Mouse (Mus musculus): Measurements from ENCODE around the gene Tet1.
A peak's percentile ranks its signal among the peaks of the same experiment; 100 is the strongest.

Gene Tet1

DNA sequence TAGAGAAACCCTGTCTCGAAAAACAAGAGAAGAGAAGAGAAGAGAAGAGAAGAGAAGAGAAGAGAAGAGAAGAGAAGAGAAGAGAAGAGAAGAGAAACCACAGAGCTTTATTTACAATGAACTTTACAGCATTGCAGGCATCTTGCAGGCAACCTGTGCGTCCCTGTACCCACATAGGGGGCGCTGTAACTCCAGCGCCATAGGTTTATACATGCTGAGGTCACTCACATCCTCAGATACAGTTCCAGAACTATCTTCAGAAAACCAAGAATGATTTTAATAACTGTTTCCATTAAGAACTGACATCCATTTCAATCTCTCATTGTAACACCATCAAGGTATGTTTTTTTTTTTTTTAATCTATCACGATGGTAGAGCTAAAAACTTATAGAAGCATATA is 27.6 kb downstream of the Tet1 start:
- DNase-seq (ENCODE audit: low read depth, low spot score) = peak; percentile 52
- no peaks in the 10 kb centered on the region for H3K36me3 ChIP-seq (ENCODE audit: control insufficient read depth, insufficient read depth, low read length, poor library complexity, severe bottlenecking)
- H3K27me3 ChIP-seq (ENCODE audit: control insufficient read depth, insufficient read depth, low read length, poor library complexity, severe bottlenecking) = no peaks in the 10 kb centered on the region

DNA sequence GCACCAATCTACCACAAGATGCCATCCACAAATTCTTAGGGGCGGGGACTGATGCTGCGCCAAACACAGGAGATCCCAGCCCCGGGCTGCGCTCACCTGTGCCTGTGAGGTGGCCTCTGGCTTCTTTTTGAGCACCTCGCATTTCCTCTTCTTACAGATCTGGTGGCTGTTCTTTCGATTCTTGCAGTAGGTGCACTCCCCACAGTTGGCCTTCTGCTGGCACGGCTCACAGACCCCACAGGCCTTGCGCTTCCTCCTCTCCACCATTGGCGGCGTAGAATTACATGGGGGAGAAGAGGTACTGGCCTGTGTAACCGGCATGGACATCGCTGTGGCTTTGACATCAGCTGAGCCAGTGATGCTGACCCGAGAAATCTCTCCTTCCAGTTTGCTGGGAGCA is 30.7 kb downstream of the Tet1 start:
- DNase-seq (ENCODE audit: low read depth, low spot score) = no peak
- H3K27me3 ChIP-seq (ENCODE audit: control insufficient read depth, insufficient read depth, low read length, poor library complexity, severe bottlenecking) = no peaks in the 10 kb centered on the region
- H3K36me3 ChIP-seq (ENCODE audit: control insufficient read depth, insufficient read depth, low read length, poor library complexity, severe bottlenecking) = no peaks in the 10 kb centered on the region

DNA sequence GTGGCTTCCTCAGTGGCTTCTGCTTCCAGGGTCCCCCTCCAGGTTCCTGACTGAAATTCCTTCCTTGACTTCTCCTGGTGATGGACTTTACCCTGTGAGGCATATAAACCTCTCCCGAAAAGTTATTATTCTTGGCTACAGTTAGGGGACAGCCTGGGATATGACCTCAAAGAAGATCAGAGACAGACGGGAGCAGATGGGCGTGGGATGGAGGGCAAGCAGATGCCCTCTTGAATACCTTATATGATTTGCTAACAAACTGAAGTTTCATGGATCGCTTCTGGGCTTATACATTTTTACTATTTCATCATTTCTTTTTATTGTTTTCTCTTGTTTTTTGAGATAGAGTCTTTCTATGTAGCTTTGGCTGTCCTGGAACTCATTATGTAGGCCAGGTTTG is 33.2 kb downstream of the Tet1 start:
- H3K27me3 ChIP-seq (ENCODE audit: control insufficient read depth, insufficient read depth, low read length, poor library complexity, severe bottlenecking) = no peaks in the 10 kb centered on the region
- H3K36me3 ChIP-seq (ENCODE audit: control insufficient read depth, insufficient read depth, low read length, poor library complexity, severe bottlenecking) = no peaks in the 10 kb centered on the region
- DNase-seq (ENCODE audit: low read depth, low spot score) = no peak

GRCm38 (mm10) chr10:62874828-62875227 is 34.0 kb downstream of the Tet1 start:
- Histone ChIP-seq H3K36me3 (ENCODE audit: control insufficient read depth, insufficient read depth, low read length, poor library complexity, severe bottlenecking) (no peaks in the 10 kb centered on the region), H3K27me3 (ENCODE audit: control insufficient read depth, insufficient read depth, low read length, poor library complexity, severe bottlenecking) (no peaks in the 10 kb centered on the region)
- no peak for DNase-seq (ENCODE audit: low read depth, low spot score)

DNA sequence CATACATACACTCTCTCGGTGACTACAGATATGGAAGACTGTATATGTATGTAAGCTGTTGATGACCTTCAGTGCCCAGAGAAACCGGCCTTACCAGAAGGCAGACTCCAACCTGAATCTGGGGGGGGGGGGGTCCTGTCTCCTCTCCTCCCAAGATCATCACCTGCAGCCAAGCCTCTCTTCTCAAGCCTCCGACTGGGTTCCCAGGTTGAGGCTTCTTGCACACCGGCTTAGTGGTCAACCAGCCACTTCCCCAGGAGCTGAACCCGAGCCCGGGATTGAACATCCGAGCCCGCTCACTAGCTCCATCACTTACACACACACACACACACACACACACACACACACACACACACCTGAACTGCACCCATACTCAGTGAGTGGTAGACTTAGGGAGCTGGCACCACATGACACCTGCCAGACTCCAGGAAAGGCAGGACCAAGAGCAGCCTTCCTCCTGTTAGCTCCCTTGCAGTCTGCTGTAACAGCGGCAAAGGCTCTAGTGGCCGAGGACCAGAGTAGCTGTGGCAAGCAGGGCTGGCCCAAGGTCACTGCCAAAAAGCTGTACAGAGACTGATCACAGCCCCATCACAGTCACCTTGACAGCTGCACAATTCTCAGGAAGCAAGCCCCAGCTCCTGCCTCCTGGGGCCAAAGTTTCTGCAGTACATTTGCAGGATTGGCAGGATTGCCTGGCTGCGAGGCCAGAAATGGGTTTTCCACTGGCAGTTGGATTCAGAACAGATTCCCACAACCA is 42.6 kb downstream of the Tet1 start:
- Histone ChIP-seq H3K27me3 (ENCODE audit: control insufficient read depth, insufficient read depth, low read length, poor library complexity, severe bottlenecking) (no peaks in the 10 kb centered on the region), H3K36me3 (ENCODE audit: control insufficient read depth, insufficient read depth, low read length, poor library complexity, severe bottlenecking) (no peaks in the 10 kb centered on the region)
- DNase-seq (ENCODE audit: low read depth, low spot score) = no peak

DNA sequence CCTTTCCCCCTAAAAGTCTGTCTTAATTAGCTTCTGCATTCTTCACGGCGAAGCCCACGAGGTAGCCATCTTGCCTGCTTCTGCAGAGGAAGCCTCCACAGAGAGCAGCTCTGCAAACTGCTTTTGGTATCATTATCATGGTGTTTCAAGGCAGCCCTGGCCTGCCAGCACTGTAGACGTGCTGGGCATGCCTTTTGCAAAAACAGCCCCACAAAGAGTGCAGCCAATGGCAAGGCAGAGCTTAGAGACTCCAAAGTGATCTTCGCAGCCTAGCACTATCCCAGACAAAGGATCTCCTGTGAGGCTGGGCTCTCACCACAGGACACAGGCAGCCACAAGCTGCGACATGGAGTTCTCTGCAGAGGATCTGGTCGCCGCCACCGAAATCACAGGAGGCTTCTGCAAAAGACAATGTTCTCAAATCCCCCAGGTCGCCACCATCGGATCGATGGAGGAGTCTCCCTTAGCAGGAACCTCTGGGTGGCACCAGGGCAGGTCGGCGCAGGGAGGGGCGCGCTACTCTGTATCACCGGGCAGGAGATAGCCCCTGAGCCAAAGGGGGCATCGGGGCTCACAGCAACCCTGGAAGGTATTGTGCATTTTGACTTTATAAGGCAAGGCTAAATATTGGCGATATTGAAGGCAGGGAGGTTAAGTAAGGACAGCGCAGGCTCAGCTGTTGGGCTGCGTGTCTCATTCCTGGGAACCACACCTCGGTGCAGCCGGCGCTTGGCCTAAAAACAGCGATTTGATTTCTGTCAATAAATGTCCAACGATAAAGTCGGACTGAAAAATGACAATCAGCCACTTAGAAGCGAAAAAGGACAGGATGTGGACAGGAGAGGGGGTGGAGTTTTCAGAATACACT is 43.4 kb downstream of the Tet1 start:
- Histone ChIP-seq H3K36me3 (ENCODE audit: control insufficient read depth, insufficient read depth, low read length, poor library complexity, severe bottlenecking) (no peaks in the 10 kb centered on the region), H3K27me3 (ENCODE audit: control insufficient read depth, insufficient read depth, low read length, poor library complexity, severe bottlenecking) (no peaks in the 10 kb centered on the region)
- peak; percentile 29 for DNase-seq (ENCODE audit: low read depth, low spot score)

DNA sequence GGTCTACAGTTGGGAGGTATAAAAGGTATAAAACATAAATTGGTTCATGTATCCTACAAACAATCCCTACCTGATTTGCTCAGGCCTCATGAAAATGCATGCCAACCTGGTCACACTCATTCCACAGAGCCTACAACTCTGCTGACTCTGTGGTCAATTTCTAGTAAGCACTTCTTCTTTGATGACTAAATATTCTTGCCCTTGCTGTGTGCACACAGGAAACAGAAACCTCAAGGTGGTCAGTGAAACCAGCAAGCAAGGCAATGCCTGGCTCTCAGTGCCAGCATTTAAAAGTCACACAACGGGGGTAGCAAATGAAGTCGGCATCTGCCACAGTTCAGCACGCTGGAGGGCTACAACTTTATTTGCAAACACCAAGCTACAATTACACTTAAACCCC is 45.2 kb downstream of the Tet1 start:
- peak; percentile 8 for DNase-seq (ENCODE audit: low read depth, low spot score)
- Histone ChIP-seq H3K27me3 (ENCODE audit: control insufficient read depth, insufficient read depth, low read length, poor library complexity, severe bottlenecking) (no peaks in the 10 kb centered on the region), H3K36me3 (ENCODE audit: control insufficient read depth, insufficient read depth, low read length, poor library complexity, severe bottlenecking) (no peaks in the 10 kb centered on the region)

DNA sequence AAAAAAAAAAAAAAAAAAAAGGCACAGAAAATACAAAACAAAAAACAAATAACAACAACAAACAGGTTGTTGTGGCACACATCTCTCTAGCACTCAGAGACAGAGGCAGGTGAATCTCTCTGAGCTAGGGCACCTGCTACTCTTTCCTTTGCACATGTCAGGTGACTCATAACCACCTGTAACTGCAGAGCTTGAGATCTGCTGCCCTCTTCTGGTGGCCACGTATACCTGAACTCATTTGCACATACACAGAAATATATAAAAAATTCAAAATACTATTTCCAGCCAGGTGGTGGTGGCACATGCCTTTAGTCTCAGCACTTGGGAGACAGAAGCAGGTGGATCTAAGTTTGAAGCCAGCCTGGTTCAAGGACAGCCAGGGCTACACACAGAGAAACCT is 46.4 kb downstream of the Tet1 start:
- H3K27me3 ChIP-seq (ENCODE audit: control insufficient read depth, insufficient read depth, low read length, poor library complexity, severe bottlenecking) = no peaks in the 10 kb centered on the region
- H3K36me3 ChIP-seq (ENCODE audit: control insufficient read depth, insufficient read depth, low read length, poor library complexity, severe bottlenecking) = no peaks in the 10 kb centered on the region
- DNase-seq (ENCODE audit: low read depth, low spot score) = peak; percentile 62

- DNase-seq (ENCODE audit: low read depth, low spot score) = no peak
- Histone ChIP-seq H3K27me3 (ENCODE audit: control insufficient read depth, insufficient read depth, low read length, poor library complexity, severe bottlenecking) (no peaks in the 10 kb centered on the region), H3K36me3 (ENCODE audit: control insufficient read depth, insufficient read depth, low read length, poor library complexity, severe bottlenecking) (no peaks in the 10 kb centered on the region)
Measured at GRCm38 (mm10) chr10:62858967-62859366, 49.8 kb downstream of the Tet1 start.

DNA sequence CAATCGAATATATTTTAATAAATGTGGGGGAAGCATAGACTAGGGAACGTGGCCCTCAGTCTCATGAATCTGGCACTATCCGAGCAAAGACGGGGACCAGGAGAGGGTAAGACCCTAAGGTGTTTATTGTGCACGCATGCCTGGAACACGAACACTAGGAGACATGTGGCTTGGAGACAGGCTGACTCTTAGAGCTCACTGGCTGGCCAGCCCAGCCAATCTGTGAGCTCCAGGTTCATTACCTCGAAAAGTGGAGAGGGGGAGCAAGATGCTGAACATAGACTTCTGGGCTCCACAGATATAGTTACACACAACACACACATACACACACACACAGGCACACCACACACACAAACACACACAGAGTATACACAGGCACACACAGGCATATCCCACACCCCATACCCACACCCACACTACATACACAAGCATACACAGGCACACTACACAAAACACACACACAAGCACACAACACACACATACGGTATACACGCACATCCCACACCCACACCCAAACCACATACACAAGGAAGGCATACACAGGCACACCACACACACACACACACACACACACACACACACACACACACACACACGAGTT is 52.0 kb downstream of the Tet1 start:
- DNase-seq (ENCODE audit: low read depth, low spot score) = no peak
- Histone ChIP-seq H3K27me3 (ENCODE audit: control insufficient read depth, insufficient read depth, low read length, poor library complexity, severe bottlenecking) (no peaks in the 10 kb centered on the region), H3K36me3 (ENCODE audit: control insufficient read depth, insufficient read depth, low read length, poor library complexity, severe bottlenecking) (no peaks in the 10 kb centered on the region)

GRCm38 (mm10) chr10:62854992-62855391 is 53.8 kb downstream of the Tet1 start:
- DNase-seq (ENCODE audit: low read depth, low spot score) = no peak

GRCm38 (mm10) chr10:62854581-62854980 is 54.2 kb downstream of the Tet1 start:
- H3K27me3 ChIP-seq (ENCODE audit: control insufficient read depth, insufficient read depth, low read length, poor library complexity, severe bottlenecking) = no peaks in the 10 kb centered on the region
- no peak for DNase-seq (ENCODE audit: low read depth, low spot score)
- no peaks in the 10 kb centered on the region for H3K36me3 ChIP-seq (ENCODE audit: control insufficient read depth, insufficient read depth, low read length, poor library complexity, severe bottlenecking)

More at GRCm38 (mm10) chr10:62854992-62855391, 53.8 kb downstream of the Tet1 start:
- no peaks in the 10 kb centered on the region for H3K27me3 ChIP-seq (ENCODE audit: control insufficient read depth, insufficient read depth, low read length, poor library complexity, severe bottlenecking)
- H3K36me3 ChIP-seq (ENCODE audit: control insufficient read depth, insufficient read depth, low read length, poor library complexity, severe bottlenecking) = no peaks in the 10 kb centered on the region

GRCm38 (mm10) chr10:62851578-62851977 is 57.2 kb downstream of the Tet1 start:
- Histone ChIP-seq H3K27me3 (ENCODE audit: control insufficient read depth, insufficient read depth, low read length, poor library complexity, severe bottlenecking) (no peaks in the 10 kb centered on the region), H3K36me3 (ENCODE audit: control insufficient read depth, insufficient read depth, low read length, poor library complexity, severe bottlenecking) (no peaks in the 10 kb centered on the region)
- DNase-seq (ENCODE audit: low read depth, low spot score) = no peak

GRCm38 (mm10) chr10:62851025-62851424 is 57.8 kb downstream of the Tet1 start:
- Histone ChIP-seq H3K36me3 (ENCODE audit: control insufficient read depth, insufficient read depth, low read length, poor library complexity, severe bottlenecking) (no peaks in the 10 kb centered on the region), H3K27me3 (ENCODE audit: control insufficient read depth, insufficient read depth, low read length, poor library complexity, severe bottlenecking) (no peaks in the 10 kb centered on the region)
- no peak for DNase-seq (ENCODE audit: low read depth, low spot score)

GRCm38 (mm10) chr10:62848783-62849182 is 60.0 kb downstream of the Tet1 start:
- no peak for DNase-seq (ENCODE audit: low read depth, low spot score)
- no peaks in the 10 kb centered on the region for H3K27me3 ChIP-seq (ENCODE audit: control insufficient read depth, insufficient read depth, low read length, poor library complexity, severe bottlenecking)
- no peaks in the 10 kb centered on the region for H3K36me3 ChIP-seq (ENCODE audit: control insufficient read depth, insufficient read depth, low read length, poor library complexity, severe bottlenecking)

Measured in splenic B cell, adult 2 months (primary cell).